Mouse (Mus musculus) B cell, adult 2 months (primary cell): ENCODE results near the gene Col16a1.

Experiments used
- DNase-seq, 2 experiments: peaks; one replicate each; pipeline ENCODE4 v3.0.0; 2022

Gene Col16a1

GRCm38 (mm10) chr4:130048203-130048479 is 501 bp downstream of the Col16a1 start:
- no peak for DNase-seq

DNA sequence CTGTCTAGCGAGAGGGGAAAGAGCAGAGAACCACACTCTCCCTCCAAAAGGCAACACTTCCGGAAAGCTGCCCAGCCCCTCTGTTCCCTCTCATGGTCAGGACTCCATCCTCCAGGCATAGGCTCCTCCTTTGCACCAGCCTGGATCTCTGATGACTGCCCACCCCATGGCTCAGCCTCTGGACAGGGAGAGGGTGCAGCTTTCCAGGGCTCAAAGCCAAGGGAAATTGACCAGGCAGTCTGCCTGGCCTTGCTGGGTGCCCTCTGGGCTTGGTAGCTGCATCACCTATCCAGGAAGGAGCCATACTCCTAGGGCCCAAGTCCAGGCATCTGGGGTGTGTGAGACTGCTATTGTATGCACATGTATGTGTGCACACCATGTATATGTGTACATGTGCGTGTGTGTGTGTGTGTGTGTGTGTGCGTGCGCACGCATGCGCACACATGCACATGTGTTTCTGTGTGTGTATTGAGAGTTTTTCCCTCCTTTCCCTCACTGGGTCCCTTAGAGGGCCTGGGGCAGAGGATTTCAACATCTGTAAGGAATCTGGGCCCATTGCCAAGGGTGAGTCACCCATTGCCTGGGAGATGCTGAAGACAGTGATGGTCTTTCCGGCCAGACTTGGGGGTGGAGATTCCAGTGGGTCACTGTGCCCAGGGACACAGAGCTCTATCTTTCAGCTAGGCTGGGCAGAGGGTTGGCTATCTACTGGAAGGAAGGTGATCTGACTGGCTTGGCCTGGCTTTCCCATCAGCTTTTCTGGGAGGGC is 2.6 kb downstream of the Col16a1 start:
- DNase-seq, result no peak

GRCm38 (mm10) chr4:130052283-130052682 is 4.6 kb downstream of the Col16a1 start:
- DNase-seq, result no peak

DNA sequence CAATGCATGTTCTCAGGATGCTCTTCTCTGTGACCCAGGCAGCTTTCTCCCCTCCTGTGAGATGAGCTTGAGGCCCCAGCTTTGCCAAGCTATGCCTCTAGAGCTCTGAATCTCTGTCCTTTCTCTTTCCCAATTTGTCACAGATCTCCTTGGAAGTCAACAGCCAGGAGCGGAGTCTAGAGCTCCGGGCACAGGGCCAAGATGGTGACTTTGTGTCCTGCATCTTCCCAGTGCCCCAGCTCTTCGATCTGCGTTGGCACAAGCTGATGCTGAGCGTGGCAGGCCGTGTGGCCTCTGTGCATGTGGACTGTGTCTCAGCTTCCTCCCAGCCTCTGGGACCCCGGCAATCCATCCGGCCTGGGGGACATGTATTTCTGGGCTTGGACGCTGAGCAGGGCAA is 5.5 kb downstream of the Col16a1 start:
- no peak for DNase-seq

DNA sequence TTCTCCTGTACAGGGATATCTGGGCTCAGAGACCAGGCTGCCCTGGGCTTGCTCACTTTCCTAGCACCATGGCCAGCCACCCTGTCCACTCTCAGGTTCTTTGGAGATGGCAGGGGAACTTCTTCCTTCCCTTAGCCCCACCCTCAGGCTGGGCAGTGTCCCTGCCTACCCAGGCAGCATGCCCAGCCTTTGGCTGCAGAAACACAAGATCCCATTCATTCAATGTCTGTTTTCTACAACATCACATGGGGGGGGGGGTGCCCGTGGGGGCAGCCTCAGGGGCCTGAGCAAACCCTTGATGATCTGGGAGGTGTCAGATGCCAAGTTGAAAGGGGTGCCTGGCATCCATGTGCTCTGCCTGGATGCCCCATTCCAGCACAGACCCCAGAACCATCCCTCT is 7.1 kb downstream of the Col16a1 start:
- DNase-seq, result no peak

- DNase-seq, result no peak
Measured at GRCm38 (mm10) chr4:130055160-130056010, 7.7 kb downstream of the Col16a1 start.

- no peak for DNase-seq
Measured at GRCm38 (mm10) chr4:130056011-130056322, 8.3 kb downstream of the Col16a1 start.

- no peak for DNase-seq
Measured at GRCm38 (mm10) chr4:130056471-130056870, 8.8 kb downstream of the Col16a1 start.

- DNase-seq, result no peak
Measured at GRCm38 (mm10) chr4:130060937-130061336, 13.3 kb downstream of the Col16a1 start.

- no peak for DNase-seq
Measured at GRCm38 (mm10) chr4:130063191-130063590, 15.6 kb downstream of the Col16a1 start.

DNA sequence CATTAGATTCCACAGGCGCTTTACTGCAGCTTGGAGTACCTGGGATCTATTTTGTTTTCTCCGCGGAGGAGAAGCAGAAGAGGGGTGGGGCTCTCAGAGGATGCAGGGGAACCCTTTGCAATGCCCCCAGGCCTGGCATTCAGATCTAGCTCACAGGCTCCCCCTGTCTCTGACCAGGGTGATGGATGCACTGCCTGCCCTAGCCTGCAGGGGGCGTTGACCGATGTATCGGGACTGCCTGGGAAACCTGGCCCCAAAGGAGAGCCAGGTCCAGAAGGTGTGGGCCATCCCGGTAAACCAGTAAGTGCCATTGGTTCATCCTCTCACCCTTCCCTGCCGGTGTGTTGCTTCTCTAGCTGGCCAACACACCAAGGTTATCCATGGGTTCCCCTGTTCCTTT is 19.2 kb downstream of the Col16a1 start:
- peak; percentile 12 to 29 for DNase-seq

DNA sequence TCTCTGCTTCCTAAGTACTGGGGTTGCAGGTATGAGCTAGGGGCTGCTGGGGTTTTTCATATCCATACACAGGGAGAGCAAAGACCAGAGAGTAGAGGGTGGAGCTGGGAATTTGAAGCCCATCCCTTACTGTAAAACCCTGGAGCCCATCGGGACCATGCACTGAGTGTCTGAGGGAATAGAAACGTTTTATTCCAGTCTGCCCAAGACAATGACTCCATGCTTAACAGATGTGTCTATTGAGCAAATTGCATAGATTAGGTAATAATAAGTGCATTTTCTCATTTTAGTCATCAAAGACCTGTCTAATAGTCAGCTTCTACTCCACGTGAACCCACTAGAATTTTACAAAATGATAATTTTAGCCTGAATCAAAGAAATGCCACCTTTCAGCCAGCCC is 22.9 kb downstream of the Col16a1 start:
- DNase-seq, result no peak

DNA sequence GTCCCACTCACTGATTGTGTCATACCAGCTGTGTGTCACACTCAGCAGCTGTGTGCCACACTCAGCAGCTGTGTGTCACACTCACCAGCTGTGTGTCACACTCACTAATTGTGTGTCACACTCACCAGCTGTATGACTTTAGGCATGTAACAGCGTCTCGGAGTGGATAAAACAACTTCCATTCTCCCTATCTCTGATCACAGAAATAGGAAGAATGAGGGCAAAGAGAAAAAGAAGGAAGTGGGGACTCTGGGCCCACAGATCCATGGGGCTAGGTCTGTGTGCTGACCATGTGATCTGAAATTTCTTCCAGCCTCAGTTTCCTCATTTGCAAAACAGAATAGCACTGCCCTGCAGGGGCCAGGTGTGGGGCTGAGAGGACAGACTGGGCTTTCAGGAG is 24.1 kb downstream of the Col16a1 start:
- no peak for DNase-seq

DNA sequence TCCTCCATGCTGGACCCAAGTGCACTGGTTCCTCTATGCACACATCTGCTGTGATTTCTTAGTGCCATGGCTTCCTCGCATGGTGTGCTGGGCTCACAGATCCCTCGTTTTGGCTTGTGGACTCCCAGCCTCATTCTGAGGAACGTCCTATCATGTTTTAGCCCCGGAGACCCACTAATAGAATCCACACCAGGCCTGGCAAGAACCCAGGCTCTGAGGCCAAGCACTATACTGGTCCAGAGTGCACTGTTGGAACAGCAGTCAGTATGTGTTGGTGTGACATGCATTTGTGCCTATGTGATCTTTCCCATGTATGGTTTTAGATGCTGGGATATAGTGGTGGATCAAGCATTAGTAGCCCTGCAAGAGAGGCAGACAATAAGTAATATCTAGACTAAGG is 25.7 kb downstream of the Col16a1 start:
- DNase-seq, result no peak

DNA sequence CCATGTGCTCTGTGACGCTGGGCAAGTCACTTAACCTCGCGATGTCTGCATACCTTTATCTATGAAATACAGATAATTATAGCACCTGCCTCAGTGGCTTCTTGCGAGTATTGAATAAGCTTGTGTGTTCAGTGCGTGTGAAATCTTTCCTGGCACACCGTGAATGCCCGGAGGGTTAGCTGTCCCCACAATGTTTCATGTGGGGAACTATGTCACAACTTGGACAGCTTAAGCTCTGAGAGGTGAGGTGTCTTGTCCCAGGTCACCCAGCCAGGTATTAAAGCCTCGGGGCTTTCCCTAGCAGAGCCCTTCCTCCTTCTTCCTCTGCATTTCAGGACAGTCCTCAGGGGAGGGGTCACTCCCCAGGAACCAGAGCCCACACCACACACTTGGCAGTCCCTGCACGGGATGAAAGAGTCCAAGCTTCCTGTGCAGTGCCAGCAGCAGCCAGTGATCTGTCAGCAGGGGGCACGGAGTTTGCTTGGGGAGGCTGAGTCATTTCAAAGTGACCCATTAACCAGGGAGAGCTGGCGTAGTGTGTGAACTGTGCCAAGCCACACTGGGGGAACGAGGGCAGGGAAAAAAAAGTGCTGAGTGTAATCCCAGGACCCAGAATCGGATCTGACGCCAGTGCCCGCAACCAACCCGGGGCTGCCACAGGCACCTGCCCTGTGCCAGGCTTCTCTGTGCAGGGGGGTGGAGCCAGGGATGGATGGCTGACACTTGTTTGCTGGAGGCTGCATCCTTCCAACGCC is 27.3 kb downstream of the Col16a1 start:
- DNase-seq, result no peak

- no peak for DNase-seq
Measured at GRCm38 (mm10) chr4:130076856-130077255, 29.2 kb downstream of the Col16a1 start.

DNA sequence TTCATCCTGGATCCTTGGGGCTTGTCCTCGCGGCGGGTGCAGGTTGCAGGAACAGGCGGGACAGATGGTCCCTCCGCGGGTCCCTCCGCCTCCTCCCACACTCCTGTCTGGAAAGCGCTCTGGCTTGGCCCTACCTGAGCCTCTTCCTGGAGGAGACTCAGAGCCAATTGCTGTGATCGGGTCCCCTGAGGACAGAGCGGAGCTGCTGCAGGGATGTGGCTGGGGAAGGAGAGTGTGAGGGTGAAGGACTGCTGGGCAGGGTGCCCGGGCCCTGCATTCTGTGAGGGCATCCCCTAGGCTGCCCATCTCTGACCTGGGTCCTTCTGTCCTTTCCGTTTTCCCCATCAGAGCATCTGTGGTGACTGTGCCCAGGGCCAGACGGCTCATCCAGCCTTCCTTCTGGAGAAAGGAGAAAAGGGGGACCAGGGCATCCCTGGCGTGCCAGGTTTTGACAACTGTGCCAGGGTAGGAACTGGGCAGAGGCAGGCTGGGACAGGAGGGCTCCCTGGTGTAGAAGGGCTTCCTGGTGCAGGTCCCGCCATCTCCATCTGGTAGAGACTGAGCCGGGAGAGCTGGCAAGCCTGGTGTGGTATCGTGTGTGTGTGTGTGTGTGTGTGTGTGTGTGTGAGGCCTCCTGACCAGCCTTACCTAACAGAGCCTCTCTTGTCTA is 31.3 kb downstream of the Col16a1 start:
- DNase-seq, result no peak

DNA sequence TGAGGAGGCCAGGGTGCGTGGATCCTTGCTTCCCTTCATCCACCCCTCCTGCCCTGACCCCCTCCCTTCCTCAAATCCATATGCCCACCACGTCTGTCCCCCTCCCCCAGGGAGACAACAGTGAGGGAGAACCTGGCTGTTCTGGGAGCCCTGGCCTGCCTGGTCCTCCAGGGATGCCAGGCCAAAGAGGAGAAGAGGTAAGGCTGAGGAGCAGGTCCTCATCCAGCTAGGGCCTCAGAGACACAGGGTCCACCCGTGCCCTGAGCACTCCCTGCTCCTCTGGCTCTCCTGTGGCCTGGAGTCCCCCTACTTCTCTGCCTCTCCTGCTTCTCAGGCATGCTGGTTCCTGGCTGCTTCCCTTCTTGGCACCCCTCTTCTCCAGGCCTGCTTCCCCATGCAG is 31.9 kb downstream of the Col16a1 start:
- no peak for DNase-seq

DNA sequence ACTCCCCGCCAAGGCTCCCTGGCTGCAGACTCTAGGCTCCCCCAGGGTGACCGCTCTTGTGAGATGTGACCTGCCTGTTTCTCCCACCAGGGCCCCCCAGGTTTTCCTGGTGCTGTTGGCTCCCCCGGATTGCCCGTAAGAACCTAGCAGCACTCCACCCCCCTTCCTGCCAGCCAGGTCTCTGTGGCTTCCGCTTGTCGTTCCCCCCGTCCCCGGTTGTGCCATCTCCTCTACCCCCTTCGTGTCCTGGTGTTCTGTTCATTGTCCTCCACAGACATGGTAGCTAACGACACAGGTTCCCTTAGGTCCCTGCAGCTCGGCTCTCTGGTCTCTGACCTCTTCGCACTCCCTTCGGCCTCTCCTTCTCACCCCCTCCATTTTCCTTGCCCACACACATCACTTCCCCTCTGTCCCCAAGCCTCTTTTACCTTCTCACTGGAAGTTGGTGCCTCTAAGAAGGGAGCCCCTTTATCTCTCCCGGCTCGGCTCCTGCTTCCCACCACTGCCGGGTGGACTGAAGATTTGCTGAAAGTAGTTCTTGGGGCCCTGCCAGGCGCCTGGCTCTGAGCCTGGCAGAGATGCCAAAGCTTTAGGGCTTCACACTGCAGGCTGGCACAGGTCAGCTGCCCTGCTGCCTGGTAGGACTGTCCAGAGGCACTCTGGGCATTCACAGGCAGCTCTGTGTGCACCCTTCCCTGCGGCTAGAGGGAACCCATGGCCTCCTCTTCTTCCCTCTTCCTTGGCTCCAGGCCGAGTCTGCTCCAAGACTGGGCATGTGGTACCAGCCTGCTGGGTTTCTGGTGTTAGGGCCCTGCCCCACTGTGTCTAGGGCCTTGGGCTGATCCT is 33.9 kb downstream of the Col16a1 start:
- DNase-seq, result no peak

GRCm38 (mm10) chr4:130082211-130082610 is 34.6 kb downstream of the Col16a1 start:
- no peak for DNase-seq

- DNase-seq, result no peak
Measured at GRCm38 (mm10) chr4:130084331-130084945, 36.8 kb downstream of the Col16a1 start.

DNA sequence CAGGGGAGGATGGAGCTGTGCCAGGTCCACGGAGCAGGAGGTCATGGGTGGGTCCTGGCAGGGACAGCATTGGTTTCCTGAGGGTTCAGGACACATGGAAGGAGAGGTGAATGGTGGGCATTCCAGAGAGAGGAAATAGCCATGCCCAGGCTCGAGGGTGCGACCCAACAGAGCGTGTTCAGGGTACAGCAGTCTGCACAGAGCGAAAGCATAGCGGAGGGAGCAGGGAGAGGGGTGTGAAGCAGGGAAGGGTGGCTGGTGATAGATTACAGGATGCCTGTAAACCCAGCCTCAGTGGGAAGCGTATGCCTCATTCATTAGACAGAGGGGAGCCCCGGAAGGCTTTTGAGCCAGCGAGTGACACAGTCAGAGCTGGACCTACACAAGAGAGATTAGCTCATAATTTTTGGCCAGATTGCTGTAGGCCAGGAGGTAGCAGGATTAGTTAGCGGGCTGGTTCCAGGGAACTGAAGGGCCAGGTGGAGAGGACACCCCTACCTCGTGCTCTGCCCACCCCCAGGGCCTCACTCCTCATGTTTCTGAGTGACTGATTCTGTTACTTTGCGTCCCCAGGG is 37.7 kb downstream of the Col16a1 start:
- no peak for DNase-seq
